Mouse (Mus musculus) heart, adult 2 months (tissue): ENCODE results near the gene Pelo.

Experiments
- CTCF ChIP-seq: fragments of 200-600 bp; IDR thresholded peaks from 2 replicates; pipeline ENCODE4 v1.8.1; 2022; ENCODE audit warnings: antibody characterized with exemption, mild to moderate bottlenecking, moderate library complexity
- EP300 ChIP-seq: fragments of 200-500 bp; IDR thresholded peaks from 2 replicates; pipeline ENCODE4 v1.6.1; 2011; ENCODE audit warnings: low read depth, low read length, control low read depth; ENCODE audit not compliant: insufficient read depth
- POLR2A ChIP-seq: fragments of 200-500 bp; IDR thresholded peaks from 2 replicates; pipeline ENCODE4 v1.6.1; 2011; ENCODE audit warnings: mild to moderate bottlenecking, low read depth, low read length, control low read depth; ENCODE audit not compliant: insufficient read depth

DNA sequence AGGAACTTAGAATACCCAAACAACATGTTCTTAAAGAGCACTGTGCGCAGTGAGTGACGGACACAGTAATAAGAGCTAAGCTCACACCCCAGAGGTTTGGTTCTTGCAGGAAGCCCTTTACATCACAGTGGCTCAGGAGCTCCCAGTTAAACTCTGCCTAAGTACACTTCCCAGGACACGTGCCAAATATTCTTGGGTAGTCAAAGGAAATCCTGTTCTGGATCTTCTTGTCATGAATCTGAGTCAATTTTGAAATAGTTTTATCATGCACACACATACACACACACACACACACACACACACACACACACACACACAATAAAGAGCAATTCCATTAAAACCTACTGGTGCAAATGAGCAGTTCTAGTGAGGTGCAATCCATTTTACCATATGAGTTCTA, 18.6 kb downstream of the Pelo start:
- TF ChIP-seq EP300 (no peak), CTCF (no peak), POLR2A (no peak)
